Mouse (Mus musculus) heart, embryonic 15.5 days (tissue): Measurements from ENCODE around the gene Gpr137. TPM values are rescaled to one million over a fixed set of nuclear protein-coding genes. Genes with fewer than 3 reads are reported as not detected.

Experiments
- ATAC-seq: fragments of 200-750 bp; cut with Nextera tagmentation; replicated peaks from 2 replicates; pipeline ENCODE4 v1.8.0; 2017; ENCODE audit warnings: low read depth, moderate TSS enrichment; ENCODE audit not compliant: insufficient number of reproducible peaks, insufficient read depth, low FRiP score
- H3K27ac ChIP-seq: fragments of 300-500 bp; sonication (generic); 2 replicates; pipeline ENCODE4 v1.5.1; 2015; ENCODE audit warnings: mild to moderate bottlenecking, inconsistent platforms
- H3K27me3 ChIP-seq: fragments of 300-500 bp; sonication (generic); 2 replicates; pipeline ENCODE4 v1.6.1; 2015; ENCODE audit warnings: inconsistent platforms
- H3K36me3 ChIP-seq: fragments of 300-500 bp; sonication (generic); 2 replicates; pipeline ENCODE4 v1.6.1; 2015; ENCODE audit warnings: mild to moderate bottlenecking, inconsistent platforms
- H3K4me1 ChIP-seq: fragments of 300-500 bp; sonication (generic); replicated peaks from 2 replicates; pipeline ENCODE4 v1.6.1; 2015; ENCODE audit warnings: inconsistent platforms
- H3K4me2 ChIP-seq: fragments of 300-500 bp; sonication (generic); 2 replicates; pipeline ENCODE4 v1.6.1; 2015; ENCODE audit warnings: inconsistent platforms, mild to moderate bottlenecking, moderate library complexity
- H3K4me3 ChIP-seq: fragments of 300-500 bp; sonication (generic); 2 replicates; pipeline ENCODE4 v1.5.1; 2015; ENCODE audit warnings: mild to moderate bottlenecking, inconsistent platforms
- H3K9ac ChIP-seq: fragments of 300-500 bp; sonication (generic); 2 replicates; pipeline ENCODE4 v1.6.1; 2015; ENCODE audit warnings: mild to moderate bottlenecking, inconsistent platforms
- H3K9me3 ChIP-seq: fragments of 300-500 bp; sonication (generic); replicated peaks from 2 replicates; pipeline ENCODE4 v1.6.1; 2016; ENCODE audit warnings: inconsistent platforms
- WGBS: fragments of 180-500 bp; shearing (Covaris S2); methylation state at CpG from one replicate; pipeline ENCODE4 v1.1.7; 2015; ENCODE audit warnings: mixed read lengths; 5-methylcytosine and 5-hydroxymethylcytosine counted together
- polyA plus RNA-seq: library from polyadenylated mRNA; unstranded; fragments of >200 nt; fragmentation: Nextera tagmentation; extraction: Ambion mirVana; gene quantifications from 2 replicates; pipeline ENCODE4 v1.2.1, GENCODE M21; 2015

The Gpr137 gene
- polyA plus RNA-seq, 1 experiment from 2014 or later = 20.8 TPM

- H3K9ac ChIP-seq = no peak overlapping the region
- H3K36me3 ChIP-seq = peaks cover 3% of the 10 kb centered on the region; the same call in 1 of the 2 replicates
- no peak overlapping the region for H3K4me2 ChIP-seq
- H3K27ac ChIP-seq = peak overlapping the region; percentile 28; the same call in 1 of the 2 replicates
- H3K4me1 ChIP-seq = peaks cover 49% of the 10 kb centered on the region
- WGBS = 37% methylated on average over 6 of the region's 6 CpGs
- H3K4me3 ChIP-seq = no peak overlapping the region
- no peaks in the 10 kb centered on the region for H3K27me3 ChIP-seq
- H3K9me3 ChIP-seq = no peaks in the 10 kb centered on the region
- ATAC-seq = no peak
These were observed 29.4 kb upstream of the Gpr137 start for GRCm38 (mm10) chr19:6971644-6972043.

- peak overlapping the region; percentile 62 for H3K4me3 ChIP-seq
- 23% methylated on average over 11 of the region's 11 CpGs for WGBS
- H3K4me2 ChIP-seq = peak overlapping the region; percentile 79
- no peak for ATAC-seq
- no peaks in the 10 kb centered on the region; the same call in 1 of the 2 replicates for H3K36me3 ChIP-seq
- H3K27ac ChIP-seq = peak overlapping the region; percentile 28
- peak overlapping the region; percentile 75 for H3K9ac ChIP-seq
- peaks cover 38% of the 10 kb centered on the region for H3K4me1 ChIP-seq
- no peaks in the 10 kb centered on the region for H3K27me3 ChIP-seq
- H3K9me3 ChIP-seq = no peaks in the 10 kb centered on the region
These were observed 28.3 kb upstream of the Gpr137 start for GRCm38 (mm10) chr19:6970460-6971085.

DNA sequence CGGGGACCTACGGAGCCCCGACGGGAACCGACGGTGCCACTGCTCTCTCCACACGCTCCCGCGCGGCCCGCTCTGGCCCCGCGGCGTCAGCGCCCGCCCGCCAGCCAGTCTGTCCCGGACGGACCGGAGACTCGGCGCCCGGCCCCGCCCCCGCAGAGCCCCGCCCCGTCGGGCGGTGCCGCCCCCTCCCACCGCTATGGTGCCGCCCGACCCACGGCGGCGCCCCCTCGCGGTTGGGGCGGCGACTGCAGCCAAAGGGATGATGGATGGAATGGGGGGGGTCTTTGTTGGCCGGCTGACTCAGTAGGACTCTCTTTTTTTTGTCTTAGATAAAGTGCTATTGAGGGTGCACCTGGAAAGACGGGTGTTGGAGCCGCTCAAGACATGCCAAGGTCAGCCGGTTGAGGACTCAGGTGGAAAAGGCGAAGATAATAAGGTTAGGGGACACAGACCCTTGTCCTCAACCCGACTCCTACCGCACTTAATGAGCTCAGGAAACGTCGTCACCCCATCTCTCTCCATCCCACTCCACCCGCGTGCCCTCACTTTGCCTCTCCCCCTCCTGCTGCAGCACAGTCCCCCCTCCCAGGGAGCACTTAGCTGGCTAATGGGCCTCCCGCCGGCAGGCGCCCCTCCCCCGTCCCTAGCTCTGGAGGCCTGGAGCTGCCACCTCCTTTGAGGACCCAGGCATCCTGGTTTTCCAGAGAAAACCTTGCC lies 27.5 kb upstream of the Gpr137 start:
- peak overlapping the region; percentile 75 for H3K9ac ChIP-seq
- peak overlapping the region; percentile 52; the same call in 1 of the 2 replicates for H3K27ac ChIP-seq
- WGBS = 2% methylated on average over 54 of the region's 55 CpGs
- H3K4me2 ChIP-seq = peak overlapping the region; percentile 79
- peaks cover 38% of the 10 kb centered on the region for H3K4me1 ChIP-seq
- H3K4me3 ChIP-seq = peak overlapping the region; percentile 62
- peaks cover 3% of the 10 kb centered on the region; the same call in 1 of the 2 replicates for H3K36me3 ChIP-seq
- H3K9me3 ChIP-seq = no peaks in the 10 kb centered on the region
- ATAC-seq = peak; percentile 76
- no peaks in the 10 kb centered on the region for H3K27me3 ChIP-seq

DNA sequence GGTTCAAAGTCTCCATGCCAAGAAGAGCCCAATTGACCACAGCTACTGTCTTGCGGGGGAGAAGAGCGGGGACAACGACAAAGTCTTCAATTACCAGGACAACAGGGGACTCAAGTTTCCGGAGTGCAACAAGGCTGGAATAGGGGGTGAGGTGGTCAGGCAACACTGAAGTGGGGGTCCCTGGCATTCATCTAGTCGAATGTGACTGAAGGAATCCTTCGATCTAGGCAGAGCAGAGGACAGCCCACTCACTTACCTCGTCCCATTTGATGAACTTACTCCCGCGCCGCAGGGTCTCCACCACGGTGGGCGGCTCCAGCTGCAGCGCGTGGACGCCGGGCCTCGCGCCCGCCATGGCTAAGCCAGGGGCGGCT lies 27.0 kb upstream of the Gpr137 start:
- peak overlapping the region; percentile 75 for H3K9ac ChIP-seq
- WGBS = under 1% methylated on average over 20 of the region's 20 CpGs
- no peaks in the 10 kb centered on the region for H3K9me3 ChIP-seq
- H3K4me2 ChIP-seq = peak overlapping the region; percentile 79
- peak overlapping the region; percentile 52; the same call in 1 of the 2 replicates for H3K27ac ChIP-seq
- peaks cover 8% of the 10 kb centered on the region; the same call in 1 of the 2 replicates for H3K36me3 ChIP-seq
- H3K4me3 ChIP-seq = peak overlapping the region; percentile 62
- ATAC-seq = no peak
- H3K4me1 ChIP-seq = peaks cover 38% of the 10 kb centered on the region
- no peaks in the 10 kb centered on the region for H3K27me3 ChIP-seq

GRCm38 (mm10) chr19:6968491-6969271 lies 26.4 kb upstream of the Gpr137 start:
- H3K27ac ChIP-seq = no peak overlapping the region
- peaks cover 33% of the 10 kb centered on the region for H3K4me1 ChIP-seq
- H3K9me3 ChIP-seq = no peaks in the 10 kb centered on the region
- no peak for ATAC-seq
- H3K4me2 ChIP-seq = peak overlapping the region; percentile 79
- H3K27me3 ChIP-seq = no peaks in the 10 kb centered on the region
- peak overlapping the region; percentile 62 for H3K4me3 ChIP-seq
- peak overlapping the region; percentile 75 for H3K9ac ChIP-seq
- H3K36me3 ChIP-seq = peaks cover 10% of the 10 kb centered on the region; the same call in 1 of the 2 replicates
- 16% methylated on average over 15 of the region's 15 CpGs for WGBS

GRCm38 (mm10) chr19:6956461-6956860 lies 14.2 kb upstream of the Gpr137 start:
- Histone ChIP-seq H3K9me3 (no peaks in the 10 kb centered on the region), H3K4me1 (peaks cover 43% of the 10 kb centered on the region), H3K4me2 (no peak overlapping the region), H3K4me3 (no peak overlapping the region), H3K27me3 (no peaks in the 10 kb centered on the region), H3K36me3 (peaks cover 50% of the 10 kb centered on the region; the same call in 1 of the 2 replicates), H3K27ac (no peak overlapping the region), H3K9ac (0 out of 2 replicates have a peak overlapping the region, but pooled peaks have one; percentile 14)
- 82% methylated on average over 10 of the region's 10 CpGs for WGBS
- ATAC-seq = no peak

DNA sequence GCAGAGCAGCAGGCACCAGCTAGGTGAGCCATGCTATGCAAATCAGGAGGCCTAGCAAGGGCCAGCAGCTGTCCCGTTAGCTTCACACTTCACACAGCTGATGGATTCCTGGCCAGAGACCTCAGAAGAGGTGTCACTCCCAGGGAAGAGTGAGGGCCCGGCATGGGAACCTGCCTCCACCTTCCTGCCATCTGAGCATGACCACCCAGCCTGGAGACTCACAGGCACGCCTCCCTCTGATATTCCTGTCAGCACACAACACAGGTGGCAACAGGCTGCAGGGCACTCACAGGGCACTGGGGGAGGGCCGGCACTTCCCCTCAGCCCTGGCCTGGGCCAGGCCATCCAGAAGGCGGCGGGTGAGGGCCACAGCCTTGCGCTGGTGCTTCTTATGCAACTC lies 13.1 kb upstream of the Gpr137 start:
- H3K4me3 ChIP-seq = no peak overlapping the region
- no peaks in the 10 kb centered on the region for H3K27me3 ChIP-seq
- H3K36me3 ChIP-seq = peaks cover 49% of the 10 kb centered on the region; the same call in 1 of the 2 replicates
- H3K9me3 ChIP-seq = no peaks in the 10 kb centered on the region
- H3K4me1 ChIP-seq = peaks cover 43% of the 10 kb centered on the region
- 0 out of 2 replicates have a peak overlapping the region, but pooled peaks have one; percentile 14 for H3K9ac ChIP-seq
- 40% methylated on average over 7 of the region's 7 CpGs for WGBS
- H3K27ac ChIP-seq = peak overlapping the region; percentile 45
- 0 out of 2 replicates have a peak overlapping the region, but pooled peaks have one; percentile 5 for H3K4me2 ChIP-seq
- no peak; the same call in 1 of the 2 replicates for ATAC-seq

DNA sequence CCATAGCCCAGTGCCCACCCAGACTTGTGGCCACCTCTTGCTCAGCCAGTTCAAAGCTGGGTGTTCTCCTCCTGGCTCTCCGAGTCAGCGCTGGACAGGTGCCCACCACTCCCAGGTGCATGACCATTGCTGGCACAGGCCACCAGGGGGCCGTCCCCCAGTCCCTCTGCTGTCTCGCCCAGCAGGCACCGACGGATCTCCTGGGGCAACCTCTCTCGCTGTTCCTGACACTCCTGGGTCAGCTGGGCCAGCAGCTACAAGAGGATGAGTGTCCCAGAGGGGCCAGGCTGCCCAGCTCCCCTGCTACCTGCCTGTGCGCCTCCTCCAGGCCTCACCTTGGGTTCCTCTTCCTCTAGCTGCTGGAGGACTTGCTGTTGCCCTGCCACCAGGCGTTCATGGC lies 11.8 kb upstream of the Gpr137 start:
- ATAC-seq = no peak
- no peak overlapping the region; the same call in 1 of the 2 replicates for H3K27ac ChIP-seq
- peaks cover 36% of the 10 kb centered on the region; the same call in 1 of the 2 replicates for H3K36me3 ChIP-seq
- no peak overlapping the region for H3K4me2 ChIP-seq
- H3K4me3 ChIP-seq = no peak overlapping the region
- no peaks in the 10 kb centered on the region for H3K27me3 ChIP-seq
- H3K9ac ChIP-seq = no peak overlapping the region
- no peaks in the 10 kb centered on the region for H3K9me3 ChIP-seq
- 56% methylated on average over 9 of the region's 9 CpGs for WGBS
- H3K4me1 ChIP-seq = peaks cover 50% of the 10 kb centered on the region

DNA sequence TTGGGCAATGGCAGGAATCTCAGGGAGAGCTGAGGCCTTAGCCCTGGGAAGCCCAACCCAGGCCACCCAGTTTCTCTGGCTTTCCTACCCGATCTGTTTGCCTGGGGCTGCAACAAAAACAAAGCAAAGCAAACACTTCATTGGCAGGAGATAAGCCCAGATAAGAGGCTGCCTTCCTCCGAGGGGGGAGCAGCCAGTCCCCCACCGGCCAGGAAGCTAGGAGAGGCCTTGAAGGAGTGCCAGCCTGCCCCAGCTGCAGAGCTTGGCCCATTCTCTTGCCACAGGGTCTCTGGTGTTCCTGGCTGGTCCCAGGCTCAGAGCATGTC lies 10.4 kb upstream of the Gpr137 start:
- Histone ChIP-seq H3K27ac (peak overlapping the region; percentile 99), H3K27me3 (no peaks in the 10 kb centered on the region), H3K4me2 (peak overlapping the region; percentile 83), H3K36me3 (peaks cover 23% of the 10 kb centered on the region; the same call in 1 of the 2 replicates), H3K4me3 (peak overlapping the region; percentile 70), H3K4me1 (peaks cover 50% of the 10 kb centered on the region), H3K9ac (peak overlapping the region; percentile 83; the same call in 1 of the 2 replicates), H3K9me3 (no peaks in the 10 kb centered on the region)
- WGBS = 4% methylated on average over 3 of the region's 3 CpGs
- no peak for ATAC-seq

DNA sequence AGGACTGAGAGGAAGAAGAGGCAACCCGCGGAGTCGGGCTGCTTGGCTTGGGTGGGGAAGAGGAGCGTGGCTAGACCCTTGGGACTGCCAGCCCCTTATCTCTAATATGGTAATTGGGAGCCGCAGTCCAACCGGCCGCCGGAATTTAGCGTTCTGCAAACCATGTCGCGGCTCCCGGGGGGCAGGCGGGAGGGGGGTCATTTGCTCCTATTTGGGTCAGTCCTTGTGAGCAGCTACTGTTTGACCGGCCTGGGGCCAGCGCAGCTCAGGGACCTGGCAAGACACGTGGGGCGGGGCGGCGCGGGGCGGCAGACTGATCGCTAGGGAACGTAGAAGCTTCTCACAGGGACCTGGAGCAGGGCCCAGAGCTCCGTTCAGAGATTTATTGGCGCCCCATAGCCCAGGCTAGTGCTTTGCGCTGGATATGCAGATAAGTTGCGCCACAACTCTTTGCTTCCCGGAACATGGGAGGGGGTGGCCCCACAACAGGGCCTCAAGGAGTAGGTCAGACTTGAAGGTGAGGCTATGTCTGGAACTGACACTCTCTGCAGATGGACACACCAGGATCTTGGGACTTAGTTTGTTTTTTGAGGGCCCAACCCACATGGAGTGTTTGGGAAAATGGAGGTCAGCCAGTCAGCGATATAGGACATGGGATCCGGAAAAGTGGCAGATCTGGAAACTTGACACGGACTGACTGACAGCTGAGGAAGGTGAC lies 9.9 kb upstream of the Gpr137 start:
- Histone ChIP-seq H3K9me3 (no peaks in the 10 kb centered on the region), H3K4me2 (peak overlapping the region; percentile 83), H3K27me3 (no peaks in the 10 kb centered on the region), H3K4me3 (peak overlapping the region; percentile 70), H3K27ac (peak overlapping the region; percentile 99), H3K9ac (peak overlapping the region; percentile 83), H3K4me1 (peaks cover 50% of the 10 kb centered on the region), H3K36me3 (peaks cover 18% of the 10 kb centered on the region; the same call in 1 of the 2 replicates)
- WGBS = 1% methylated on average over 31 of the region's 31 CpGs
- ATAC-seq = peak; percentile 57
